Comparison of ENCODE assay signal across 9 mouse cellular contexts in genomic region chr19:45542061-45542460, GRCm38 (mm10). TPM values are rescaled to one million over a fixed set of nuclear protein-coding genes. Genes with fewer than 3 reads are reported as not detected.
A peak's percentile ranks its signal among the peaks of the same experiment; 100 is the strongest.
DNase-seq lines count a peak whose midpoint lies in the region; ATAC-seq and TF ChIP-seq lines count a peak whose summit lies in the region.
"Had no signal": no experiment of that assay in that cellular context is flagged by ENCODE, and none has a peak within 500 bp of the region (broad histone marks: within the 10 kb centered on the region; RNA-seq: fewer than 3 reads in every experiment).

No protein-coding gene starts in this region.

- peaks cover 13% of the 10 kb centered on the region for H3K4me1 ChIP-seq in heart, embryonic 16.5 days (ENCODE audit: control insufficient read depth, insufficient read depth, low read length)
- peaks cover 7 to 23% of the 10 kb centered on the region in 2 experiments for H3K4me1 ChIP-seq in MEL (ENCODE audit: control insufficient read depth in 1 of 2, insufficient read depth in 2 of 2, low read length in 2 of 2)
- H3K4me1 ChIP-seq in hindbrain, embryonic 11.5 days (replicated peaks; ENCODE audit: control insufficient read depth, insufficient read depth, low read length) = peaks cover 14% of the 10 kb centered on the region
- peaks cover 27% of the 10 kb centered on the region for H3K4me1 ChIP-seq in midbrain, embryonic 12.5 days

- no peaks in the 10 kb centered on the region for H3K9me3 ChIP-seq in heart, embryonic 16.5 days (replicated peaks; ENCODE audit: control insufficient read depth, low read length)
- no peaks in the 10 kb centered on the region for H3K9me3 ChIP-seq in MEL (replicated peaks; ENCODE audit: insufficient read depth, low read length)
- no peaks in the 10 kb centered on the region for H3K9me3 ChIP-seq in hindbrain, embryonic 11.5 days (ENCODE audit: control insufficient read depth, low read length)
- H3K9me3 ChIP-seq in midbrain, embryonic 12.5 days = no peaks in the 10 kb centered on the region

- H3K4me3 ChIP-seq in heart, embryonic 16.5 days (ENCODE audit: low read length) = peak overlapping the region; percentile 54
- peak overlapping the region; percentile 58 to 90 for H3K4me3 ChIP-seq in MEL (ENCODE audit: control insufficient read depth in 1 of 2, insufficient read depth in 1 of 2, low read depth in 2 of 2, low read length in 2 of 2)
- peak overlapping the region; percentile 35; the same call in 1 of the 2 replicates for H3K4me3 ChIP-seq in hindbrain, embryonic 11.5 days (ENCODE audit: low read depth, low read length)
- H3K4me3 ChIP-seq in midbrain, embryonic 12.5 days = peak overlapping the region; percentile 40

- peaks cover 41% of the 10 kb centered on the region for H3K27me3 ChIP-seq in heart, embryonic 16.5 days (ENCODE audit: control insufficient read depth, insufficient read depth, low read length)
- H3K27me3 ChIP-seq in MEL (ENCODE audit: control insufficient read depth in 1 of 2, insufficient read depth in 2 of 2, low read length in 2 of 2) = no peaks in the 10 kb centered on the region
- H3K27me3 ChIP-seq in hindbrain, embryonic 11.5 days (ENCODE audit: control insufficient read depth, insufficient read depth, low read length) = peaks cover 50% of the 10 kb centered on the region
- H3K27me3 ChIP-seq in midbrain, embryonic 12.5 days = peaks cover 99% of the 10 kb centered on the region

- H3K79me2 ChIP-seq in MEL (ENCODE audit: control insufficient read depth, insufficient read depth, low read length, poor library complexity) = no peaks in the 10 kb centered on the region; the same call in 1 of the 2 replicates

- no peak overlapping the region for H3K27ac ChIP-seq in heart, embryonic 16.5 days (ENCODE audit: low read length)
- peak overlapping the region; percentile 29 for H3K27ac ChIP-seq in MEL (ENCODE audit: control insufficient read depth, low read depth, low read length)
- peak overlapping the region; percentile 67 for H3K27ac ChIP-seq in hindbrain, embryonic 11.5 days (ENCODE audit: low read depth, low read length)
- H3K27ac ChIP-seq in midbrain, embryonic 12.5 days (replicated peaks) = peak overlapping the region; percentile 15; the same call in 1 of the 2 replicates

- TF ChIP-seq POLR2A in MEL (IDR thresholded peaks at IDR 0.05; ENCODE audit: control insufficient read depth in 1 of 2, insufficient read depth in 1 of 2, low read depth in 1 of 2, low read length in 2 of 2, poor library complexity in 1 of 2) = no peak

- no peak for TF ChIP-seq CTCF in MEL (IDR thresholded peaks at IDR 0.05 in 2 of 3, conservative IDR thresholded peaks at IDR 0.05 in 1 of 3; ENCODE audit: control insufficient read depth in 1 of 3, insufficient read depth in 1 of 3, low read depth in 2 of 3, low read length in 3 of 3, poor library complexity in 1 of 3, severe bottlenecking in 1 of 3)

- no peak for TF ChIP-seq EP300 in MEL (IDR thresholded peaks at IDR 0.05; ENCODE audit: low read depth in 1 of 2, low read length in 2 of 2)

- ATAC-seq in heart, embryonic 16.5 days (replicated peaks; ENCODE audit: extremely low read depth, insufficient read depth, low FRiP score) = no peak
- no peak for ATAC-seq in hindbrain, embryonic 11.5 days (ENCODE audit: low FRiP score)
- no peak for ATAC-seq in midbrain, embryonic 12.5 days (ENCODE audit: low FRiP score, low read depth)

- H3K36me3 ChIP-seq in heart, embryonic 16.5 days (ENCODE audit: control insufficient read depth, insufficient read depth) = no peaks in the 10 kb centered on the region
- H3K36me3 ChIP-seq in MEL (ENCODE audit: control insufficient read depth in 1 of 2, insufficient read depth in 2 of 2, low read length in 2 of 2) = peaks cover 0 to 14% of the 10 kb centered on the region in 2 experiments; a peak in 2 of 4 replicates
- no peaks in the 10 kb centered on the region for H3K36me3 ChIP-seq in hindbrain, embryonic 11.5 days (ENCODE audit: control insufficient read depth, insufficient read depth, low read length)
- H3K36me3 ChIP-seq in midbrain, embryonic 12.5 days = no peaks in the 10 kb centered on the region

- no peak for TF ChIP-seq RAD21 in MEL (IDR thresholded peaks at IDR 0.05; ENCODE audit: low read depth, low read length)

- no peak for DNase-seq in heart, adult 9 months (ENCODE audit: low spot score in 2 of 2)
- no peak for DNase-seq in MEL (ENCODE audit: low read depth, low spot score)
- peak; percentile 30 for DNase-seq in hindbrain, embryonic 11.5 days (ENCODE audit: low spot score)
- DNase-seq in ovary, postnatal 14 days (ENCODE audit: low spot score) = no peak
- DNase-seq in right cerebral cortex, adult 18-20 months = no peak
- no peak for DNase-seq in layer of hippocampus, adult 11-12 months (ENCODE audit: low spot score)
- DNase-seq: lung, postnatal 36 days had no signal

- WGBS in heart, embryonic 16.5 days = 20% methylated on average over 3 of the region's 3 CpGs
- WGBS in hindbrain, embryonic 11.5 days = 13% methylated on average over 3 of the region's 3 CpGs
- WGBS in midbrain, embryonic 12.5 days = 13% methylated on average over 3 of the region's 3 CpGs

- H3K9ac ChIP-seq in heart, embryonic 16.5 days (ENCODE audit: low read length) = peak overlapping the region; percentile 71
- peak overlapping the region; percentile 67 for H3K9ac ChIP-seq in MEL (ENCODE audit: control insufficient read depth, low read depth, low read length, poor library complexity, severe bottlenecking)
- peak overlapping the region; percentile 42 for H3K9ac ChIP-seq in hindbrain, embryonic 11.5 days (ENCODE audit: low read depth, low read length)
- no peak overlapping the region for H3K9ac ChIP-seq in midbrain, embryonic 12.5 days (replicated peaks)

- peak overlapping the region; percentile 81 for H3K4me2 ChIP-seq in heart, embryonic 16.5 days (ENCODE audit: low read depth, low read length)
- peak overlapping the region; percentile 67 for H3K4me2 ChIP-seq in hindbrain, embryonic 11.5 days (replicated peaks; ENCODE audit: low read depth, low read length)
- peak overlapping the region; percentile 63 for H3K4me2 ChIP-seq in midbrain, embryonic 12.5 days (replicated peaks)

TF ChIP-seq in MEL, 35 proteins besides CTCF, POLR2A, EP300 and RAD21:
- no peak for TF ChIP-seq MEF2A (IDR thresholded peaks at IDR 0.05; ENCODE audit: extremely low read depth, insufficient replicate concordance, low read depth, low read length, poor library complexity, severe bottlenecking)
- no peak for TF ChIP-seq HCFC1 (IDR thresholded peaks at IDR 0.05; ENCODE audit: low read depth, low read length)
- no peak for TF ChIP-seq UBTF (IDR thresholded peaks at IDR 0.05; ENCODE audit: borderline replicate concordance, insufficient read depth, low read depth, low read length)
- TF ChIP-seq MYC (IDR thresholded peaks at IDR 0.05; ENCODE audit: low read depth, low read length) = no peak
- TF ChIP-seq BHLHE40 (IDR thresholded peaks at IDR 0.05; ENCODE audit: borderline replicate concordance, low read depth, low read length) = no peak

RNA-seq across cellular contexts. Expression of gene Poll, which starts 18.3 kb away (rescaled TPM):
- 13.4 and 14.5 TPM in 2 replicates for polyA plus RNA-seq in heart, embryonic 16.5 days (2015; fragmentation: Nextera tagmentation; extraction: Ambion mirVana)
- 14.9 and 16.4 TPM in 2 replicates for total RNA-seq in MEL (2012; rRNA removed)
- 10 to 100 TPM in 1 of 2 experiments, not detected in 1; 19.0 TPM for polyA plus RNA-seq in MEL (2012; ENCODE audit: insufficient read depth in 1 of 2, insufficient read length in 2 of 2, low read depth in 1 of 2, low replicate concordance in 2 of 2, missing spikeins in 1 of 2)
- 14.1 and 16.4 TPM in 2 replicates for polyA plus RNA-seq in hindbrain, embryonic 11.5 days (2014; fragmentation: Nextera tagmentation; extraction: Ambion mirVana)
- polyA plus RNA-seq in midbrain, embryonic 12.5 days (2016; fragmentation: Nextera tagmentation; extraction: Ambion mirVana) = 15.9 and 17.0 TPM in 2 replicates

RNA-seq across cellular contexts. Expression of gene Gm17018, which starts 18.4 kb away (rescaled TPM):
- polyA plus RNA-seq in heart, embryonic 16.5 days (2015; fragmentation: Nextera tagmentation; extraction: Ambion mirVana) = 32.0 and 33.8 TPM in 2 replicates
- 31.7 and 34.9 TPM in 2 replicates for total RNA-seq in MEL (2012; rRNA removed)
- polyA plus RNA-seq in MEL (2012; ENCODE audit: insufficient read depth in 1 of 2, insufficient read length in 2 of 2, low read depth in 1 of 2, low replicate concordance in 2 of 2, missing spikeins in 1 of 2) = 10 to 100 TPM in 1 of 2 experiments, not detected in 1; 62.6 TPM
- 62.7 and 63.4 TPM in 2 replicates for polyA plus RNA-seq in hindbrain, embryonic 11.5 days (2014; fragmentation: Nextera tagmentation; extraction: Ambion mirVana)
- 41.4 and 41.9 TPM in 2 replicates for polyA plus RNA-seq in midbrain, embryonic 12.5 days (2016; fragmentation: Nextera tagmentation; extraction: Ambion mirVana)
